Mouse (Mus musculus) lung, adult 18-20 months (tissue): Measurements from ENCODE around the gene Cers6.

Experiments
- DNase-seq, 2 experiments: peaks; one replicate each; pipeline ENCODE4 v3.0.0; 2022; ENCODE audit warnings: mixed read lengths in 2 of 2

Gene Cers6

DNA sequence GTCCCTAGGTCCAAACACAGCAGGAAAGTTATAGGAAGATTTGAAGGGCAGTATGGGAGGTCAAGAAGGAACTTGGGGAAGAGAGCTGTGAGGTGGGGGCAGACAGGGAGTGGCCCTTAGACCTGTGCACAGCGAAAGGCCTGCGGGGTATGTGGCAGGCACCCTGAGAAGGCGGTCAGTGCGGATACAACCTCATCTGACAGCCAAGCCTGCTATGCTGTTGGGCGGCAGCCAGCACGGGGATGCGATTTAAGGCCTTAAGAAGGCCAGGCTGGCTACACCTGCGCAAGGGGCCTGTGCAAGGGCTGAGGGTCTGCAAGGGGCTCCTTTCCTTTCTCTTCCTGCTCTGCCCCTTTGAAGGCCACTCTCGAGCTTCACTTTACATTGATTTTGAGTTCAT lies 63.1 kb downstream of the Cers6 start:
- DNase-seq, result no peak

DNA sequence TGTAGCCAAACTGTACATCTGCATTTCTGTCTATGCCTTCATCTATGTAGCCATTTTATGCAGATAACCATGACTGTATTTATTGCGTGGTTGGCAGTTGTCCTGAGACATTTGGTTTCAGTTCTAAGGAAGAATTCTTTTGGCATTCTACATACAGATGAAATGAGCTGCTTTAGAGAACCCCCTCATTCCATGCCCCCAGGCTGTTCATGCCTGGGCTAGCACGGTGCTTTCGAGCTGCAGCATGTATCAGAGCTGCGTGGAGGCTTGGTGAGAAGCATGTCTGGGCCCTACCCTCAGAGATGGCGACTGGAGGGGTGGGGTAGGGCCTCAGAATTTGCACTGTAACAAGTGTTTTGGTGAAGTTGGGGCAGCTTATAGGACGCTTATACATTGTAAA lies 64.3 kb downstream of the Cers6 start:
- no peak for DNase-seq

DNA sequence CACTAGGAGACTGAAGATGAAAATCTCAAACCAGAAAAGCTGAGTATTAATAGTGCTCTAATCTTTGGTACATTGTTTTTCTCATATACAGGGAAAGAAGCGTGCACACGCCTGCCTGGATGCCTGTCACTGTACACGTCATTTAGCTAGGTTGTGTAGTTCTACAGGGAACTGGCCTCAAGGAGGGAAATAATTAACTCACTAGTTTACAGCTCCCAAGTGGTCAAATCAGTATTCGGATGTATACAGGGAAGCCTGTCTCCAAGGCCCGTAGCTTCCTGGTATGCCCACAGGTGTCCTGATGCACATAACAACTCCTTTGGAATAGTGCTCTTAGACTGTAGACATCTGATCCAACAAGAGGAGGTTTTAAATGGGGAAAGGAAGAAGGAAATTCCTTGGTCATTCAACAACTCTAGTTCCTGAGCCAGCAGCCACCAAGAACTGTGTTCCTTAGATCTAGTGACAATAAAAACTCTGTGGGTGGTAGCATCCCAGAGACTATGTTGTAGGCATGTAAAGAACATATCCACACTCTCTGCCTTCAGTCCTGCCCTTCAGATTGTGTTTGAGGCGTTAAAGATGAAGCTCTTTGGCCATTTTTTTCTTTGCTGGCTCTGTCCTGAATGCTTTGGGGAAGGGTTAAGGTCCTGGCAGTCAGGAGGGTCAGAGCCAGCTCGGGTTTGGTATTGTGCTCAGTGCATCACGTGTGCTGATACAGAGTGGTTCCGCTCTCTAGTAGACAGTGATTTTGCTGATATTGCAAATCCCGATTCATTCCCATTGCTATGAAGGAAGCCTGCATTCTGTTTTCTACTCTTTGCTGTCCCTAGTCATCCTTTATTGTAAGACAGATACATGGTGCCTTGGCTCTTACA lies 65.9 kb downstream of the Cers6 start:
- DNase-seq, result no peak

DNA sequence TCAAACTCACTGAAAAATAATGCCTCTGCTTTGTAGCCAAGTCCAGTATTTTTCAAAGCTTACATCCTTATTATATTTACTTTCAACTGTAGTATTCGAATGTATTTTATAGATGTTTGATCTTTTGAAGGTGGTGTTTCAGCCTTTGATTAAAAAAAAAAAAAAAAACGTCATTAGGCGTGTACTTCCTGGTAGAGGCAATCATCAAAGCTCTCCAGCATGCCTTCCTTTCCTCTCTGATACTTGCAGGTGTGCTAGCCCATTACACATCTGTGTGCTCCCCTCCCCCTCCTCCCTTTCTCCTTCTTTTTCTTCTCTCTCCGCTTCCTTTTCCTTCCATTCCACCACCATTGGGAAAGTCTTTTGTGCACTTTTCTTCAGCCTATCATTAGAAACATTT lies 71.0 kb downstream of the Cers6 start:
- DNase-seq, result no peak

DNA sequence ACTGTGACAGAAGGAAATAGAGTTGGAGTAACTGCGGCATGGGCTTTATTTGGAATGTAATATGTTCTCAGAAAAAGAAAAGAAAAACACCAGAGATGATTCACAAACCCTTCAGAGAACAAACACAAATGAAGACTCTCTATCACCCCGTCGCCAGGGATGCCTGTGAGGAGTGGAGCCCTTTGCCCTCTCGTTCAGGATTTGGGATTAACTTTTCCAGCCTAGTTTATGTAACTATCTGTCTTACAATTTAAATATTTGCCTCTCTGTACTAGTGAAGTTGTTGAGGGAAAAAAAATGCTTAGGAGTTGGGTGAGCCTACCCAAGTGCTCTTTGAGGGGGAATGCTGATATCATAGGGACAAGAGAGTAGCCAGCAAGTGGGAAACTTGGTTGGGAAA lies 71.4 kb downstream of the Cers6 start:
- DNase-seq, result no peak

DNA sequence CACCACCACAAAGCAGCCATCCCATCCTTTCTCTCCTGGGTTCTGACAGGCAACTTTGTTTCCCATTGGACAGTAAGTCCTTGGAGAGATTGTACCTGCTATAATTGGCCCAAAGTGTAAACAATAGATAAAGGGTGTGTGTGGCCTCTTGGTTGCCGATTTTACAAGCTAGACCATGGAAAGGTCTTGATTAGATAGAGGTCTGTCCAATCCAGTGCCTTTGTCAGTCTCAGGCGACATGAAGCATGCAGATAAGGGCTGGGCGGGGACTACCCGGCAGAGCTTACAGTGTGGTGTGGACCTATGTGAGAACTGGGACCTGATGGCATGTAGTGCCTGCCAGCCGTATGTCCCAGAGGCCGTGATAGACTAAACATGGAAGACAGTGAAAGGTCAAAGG lies 73.4 kb downstream of the Cers6 start:
- no peak for DNase-seq

DNA sequence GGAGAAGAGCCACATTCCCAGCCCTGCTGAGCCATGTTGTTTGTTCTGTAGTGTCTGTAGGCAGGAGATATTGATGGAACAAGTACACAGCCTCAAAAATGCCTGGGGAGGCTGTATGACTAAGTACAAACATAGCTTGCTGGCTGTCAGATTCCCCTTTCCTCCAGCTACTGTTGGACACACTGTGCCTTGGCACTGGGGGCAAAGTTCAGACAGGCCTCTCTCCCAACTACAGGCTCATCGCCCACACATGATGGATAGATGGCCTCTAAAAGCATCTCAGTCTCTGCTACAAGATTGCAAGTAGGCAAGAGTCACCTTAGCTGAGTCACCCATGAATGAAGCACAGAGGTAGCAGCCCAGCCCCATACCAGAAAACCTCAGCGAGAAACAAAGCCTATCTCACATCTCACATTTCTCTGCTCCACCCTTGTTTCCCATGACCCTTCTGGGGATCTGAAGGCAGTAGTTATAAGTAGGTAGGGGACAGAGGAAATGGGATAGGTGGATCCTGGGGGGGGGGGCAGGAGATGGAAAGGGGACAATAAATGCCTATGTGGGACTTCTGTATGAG lies 74.6 kb downstream of the Cers6 start:
- no peak for DNase-seq

DNA sequence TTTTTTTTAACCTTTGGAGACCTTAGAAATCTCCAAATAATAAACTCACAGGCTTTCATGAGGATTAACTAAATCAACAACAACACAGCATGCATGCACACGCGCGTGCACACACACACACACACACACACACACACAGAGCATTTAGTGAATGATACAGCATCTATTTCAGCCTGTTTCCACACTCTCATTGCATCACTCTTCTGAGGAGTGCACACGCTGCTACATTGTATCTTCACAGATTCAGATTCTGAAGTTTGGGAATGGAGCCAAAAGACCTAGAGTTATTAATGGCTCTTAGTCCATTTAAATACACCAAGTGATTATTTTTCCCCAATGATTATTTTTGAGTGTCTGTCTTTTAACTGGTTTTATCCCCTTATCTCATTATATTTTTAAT lies 75.5 kb downstream of the Cers6 start:
- DNase-seq, result no peak

DNA sequence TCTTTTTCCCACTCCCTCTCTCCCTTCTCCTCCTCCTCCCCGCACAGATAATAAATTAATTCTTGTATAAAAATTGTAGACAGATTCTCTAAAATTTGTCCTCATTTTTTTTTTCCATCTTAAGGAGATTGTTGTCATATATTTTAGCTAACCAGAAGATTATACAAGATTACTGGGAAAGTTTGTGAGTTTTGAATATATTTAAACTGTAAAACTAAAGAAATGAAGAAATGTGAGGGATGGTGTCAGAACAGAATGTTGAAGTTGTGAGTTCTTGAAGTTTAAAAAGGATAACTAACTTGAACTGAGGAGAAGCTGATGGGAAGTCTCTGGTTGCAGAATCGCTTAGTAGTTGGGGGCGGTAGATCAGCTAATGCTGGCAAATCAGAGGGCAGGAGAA lies 76.6 kb downstream of the Cers6 start:
- DNase-seq, result no peak

DNA sequence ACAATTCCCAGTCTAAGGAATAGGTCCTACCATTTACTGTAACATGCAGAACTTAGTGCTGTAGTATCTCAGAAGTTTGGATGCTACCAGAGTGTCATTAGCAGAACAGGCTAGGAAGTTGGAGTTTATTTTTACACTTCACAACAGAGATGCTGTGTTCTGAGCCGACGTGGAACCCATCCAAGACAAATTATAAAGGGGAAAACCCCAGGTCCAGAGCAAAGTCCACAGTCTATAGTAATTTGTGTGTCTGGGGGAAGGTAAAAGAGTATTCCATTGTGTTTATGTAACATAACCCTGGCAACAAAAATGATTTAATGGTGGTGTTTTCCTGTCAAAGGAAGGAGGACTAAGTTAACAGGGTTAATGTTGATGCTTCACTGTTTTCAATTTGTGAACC lies 83.7 kb downstream of the Cers6 start:
- no peak for DNase-seq

DNA sequence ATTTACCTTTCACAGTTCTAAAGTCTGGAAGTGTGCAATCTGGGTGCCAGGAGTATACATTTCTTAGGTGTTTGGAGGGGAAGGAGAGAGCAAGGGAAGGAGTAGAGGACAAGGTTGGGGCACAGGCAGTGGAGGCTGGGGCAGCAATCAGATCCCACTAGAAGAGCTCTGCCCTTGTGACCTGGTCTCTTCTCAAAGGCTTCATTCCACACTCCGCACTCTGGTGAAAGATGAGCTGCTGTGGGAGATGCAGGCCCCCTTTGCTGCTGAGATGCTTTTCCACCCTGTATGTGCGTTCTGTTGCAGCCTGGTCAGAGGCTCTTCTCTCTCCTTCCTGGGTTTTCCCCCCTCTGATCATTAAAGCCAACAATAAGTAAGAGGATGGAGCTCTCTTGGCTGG lies 84.7 kb downstream of the Cers6 start:
- DNase-seq, result no peak

DNA sequence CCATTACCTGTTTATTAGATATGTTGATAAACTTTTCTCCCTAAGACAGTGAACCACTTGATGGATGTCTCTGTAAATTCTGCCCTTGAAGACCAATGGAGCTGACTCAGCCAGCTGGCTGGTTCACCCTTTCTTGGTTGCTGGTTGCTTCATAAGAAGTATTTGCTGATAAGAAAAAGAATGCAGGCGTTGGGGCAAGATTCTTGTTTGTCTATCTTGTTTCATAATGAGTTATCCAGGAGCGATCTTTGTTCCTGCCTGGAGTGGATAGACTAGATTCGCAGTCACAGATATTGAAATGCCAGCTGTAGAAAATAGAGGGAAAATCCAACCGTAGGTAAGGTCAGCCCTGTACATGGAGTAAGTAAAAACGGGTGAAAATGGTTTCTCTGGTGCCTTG lies 85.6 kb downstream of the Cers6 start:
- no peak for DNase-seq

DNA sequence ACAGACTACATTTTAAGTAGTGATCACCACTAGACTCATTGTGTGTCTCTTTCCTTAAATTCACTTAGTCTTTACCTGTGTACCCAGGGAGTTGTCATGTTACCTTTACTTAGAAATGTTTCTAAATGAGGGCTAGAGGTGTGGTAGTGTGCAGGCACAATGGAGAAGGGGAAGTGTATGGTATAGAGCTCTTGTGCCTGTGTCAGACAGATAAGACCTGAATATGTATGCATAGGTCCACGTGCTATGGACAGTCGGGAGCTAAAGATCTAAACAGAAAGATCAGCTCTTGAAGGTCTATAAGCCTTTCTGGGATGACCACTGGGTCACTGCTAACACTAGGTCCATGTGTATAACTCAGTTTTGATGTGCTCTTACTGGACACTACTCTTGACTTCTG lies 87.9 kb downstream of the Cers6 start:
- no peak for DNase-seq

DNA sequence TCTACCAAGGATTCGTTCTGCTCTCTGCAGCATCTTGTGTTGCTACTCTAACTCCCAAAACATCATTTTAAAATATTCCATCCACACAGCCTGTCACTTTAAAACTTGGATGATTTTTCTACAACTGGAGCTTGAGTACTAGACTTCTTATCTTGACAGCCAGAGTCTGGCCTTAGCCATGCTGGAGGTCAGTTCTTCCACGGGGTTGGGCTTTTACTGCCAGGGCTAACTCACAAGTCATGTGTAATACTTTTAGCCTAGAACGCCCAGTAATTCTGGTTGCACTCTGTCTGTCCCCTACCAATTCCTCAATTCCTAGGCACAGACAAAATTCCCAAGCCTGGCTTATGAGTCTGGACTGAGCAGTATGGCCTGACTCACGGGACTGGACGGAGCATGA lies 88.5 kb downstream of the Cers6 start:
- no peak for DNase-seq

DNA sequence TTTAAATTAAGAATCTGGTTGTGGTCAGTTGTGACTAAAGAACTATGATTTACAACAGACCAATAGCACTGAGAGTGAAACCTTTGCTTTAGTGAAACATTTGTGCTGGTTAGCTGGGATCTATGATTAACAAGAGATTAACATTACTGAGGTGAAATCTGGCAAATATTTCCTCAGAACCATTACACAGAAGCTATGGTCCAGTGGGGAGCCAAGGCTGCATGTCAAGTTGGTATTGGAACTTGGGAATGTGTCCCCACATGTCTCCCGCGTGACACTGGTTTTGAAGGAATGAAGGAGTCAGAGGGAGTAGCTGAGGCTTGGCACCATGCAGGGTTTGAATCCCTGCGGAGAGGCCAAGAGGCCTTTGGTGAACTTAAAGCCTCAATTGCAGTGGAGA lies 90.5 kb downstream of the Cers6 start:
- no peak for DNase-seq

DNA sequence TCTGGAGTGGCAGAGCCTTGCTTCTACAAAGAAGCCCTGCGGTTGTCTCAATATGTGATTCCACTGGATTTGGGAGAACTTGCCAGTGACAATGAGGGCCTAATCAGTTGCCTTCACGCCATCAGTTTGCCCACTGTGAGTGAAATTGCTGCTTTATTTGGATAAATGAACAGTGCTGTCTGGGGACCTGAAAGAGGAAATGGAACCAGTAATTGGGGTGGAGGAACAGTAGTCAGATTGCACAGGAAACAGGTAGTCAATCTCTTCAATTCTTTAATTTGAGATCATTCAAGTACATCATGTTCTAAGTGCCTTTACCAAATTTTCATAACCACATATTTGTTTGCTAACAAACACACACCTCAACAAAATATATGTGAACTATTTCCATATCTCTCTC lies 92.4 kb downstream of the Cers6 start:
- no peak for DNase-seq

DNA sequence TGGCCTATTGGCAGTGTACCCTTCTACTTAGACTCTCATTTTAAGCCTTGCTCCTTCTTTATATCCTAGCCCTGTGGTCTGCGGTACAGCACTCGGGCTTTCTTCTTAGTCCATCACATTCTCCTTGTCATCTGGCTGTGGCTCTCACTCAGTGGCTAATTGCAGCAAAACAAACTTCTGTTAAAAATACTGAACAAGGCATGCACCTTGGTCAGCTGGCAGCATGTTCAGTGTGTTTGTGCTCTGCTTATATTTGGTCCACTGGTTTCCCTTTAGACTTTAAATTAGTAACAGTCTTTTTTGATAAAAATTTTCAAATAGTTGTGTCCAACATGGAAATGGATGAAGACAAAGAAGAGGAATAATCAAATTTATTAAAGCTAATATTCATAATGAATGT lies 94.3 kb downstream of the Cers6 start:
- DNase-seq, result no peak

DNA sequence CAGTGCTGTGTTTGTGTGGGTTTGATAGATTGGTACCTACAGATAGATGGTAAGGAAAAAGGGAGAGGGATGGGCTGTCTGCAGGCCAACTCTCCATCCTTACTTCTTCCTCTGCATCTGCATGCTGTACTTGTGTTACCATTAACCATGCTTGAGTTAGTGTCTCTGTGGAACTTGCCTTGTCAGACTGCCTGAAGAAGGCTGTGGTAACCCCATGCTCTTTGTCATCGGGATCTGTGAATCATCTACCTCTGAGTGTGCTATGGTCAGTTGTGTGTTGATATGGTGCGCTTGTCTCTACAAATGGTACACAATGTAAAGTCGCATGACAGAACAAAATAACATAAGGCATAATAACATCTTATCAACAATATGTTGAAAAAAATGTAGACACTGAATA lies 94.9 kb downstream of the Cers6 start:
- DNase-seq, result no peak

DNA sequence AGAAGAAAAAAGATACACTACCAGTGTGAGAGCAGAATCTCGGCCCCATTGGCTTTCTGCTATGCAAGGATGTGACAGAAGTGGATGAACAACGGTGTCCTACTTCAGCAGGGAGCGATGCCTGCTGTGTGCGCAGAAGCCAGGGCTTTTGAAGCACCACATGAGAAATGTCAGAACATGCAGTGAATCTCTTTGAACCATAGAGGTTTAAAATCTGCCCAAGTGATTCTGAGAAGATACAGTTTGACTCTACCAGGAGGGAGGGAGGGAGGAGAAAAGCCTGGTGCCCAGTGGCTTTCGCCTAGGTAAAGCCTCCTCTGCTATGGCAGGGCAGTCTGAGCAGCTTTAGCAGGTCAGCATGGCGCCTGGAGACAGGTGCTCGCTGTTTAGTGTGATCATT lies 96.6 kb downstream of the Cers6 start:
- no peak for DNase-seq

DNA sequence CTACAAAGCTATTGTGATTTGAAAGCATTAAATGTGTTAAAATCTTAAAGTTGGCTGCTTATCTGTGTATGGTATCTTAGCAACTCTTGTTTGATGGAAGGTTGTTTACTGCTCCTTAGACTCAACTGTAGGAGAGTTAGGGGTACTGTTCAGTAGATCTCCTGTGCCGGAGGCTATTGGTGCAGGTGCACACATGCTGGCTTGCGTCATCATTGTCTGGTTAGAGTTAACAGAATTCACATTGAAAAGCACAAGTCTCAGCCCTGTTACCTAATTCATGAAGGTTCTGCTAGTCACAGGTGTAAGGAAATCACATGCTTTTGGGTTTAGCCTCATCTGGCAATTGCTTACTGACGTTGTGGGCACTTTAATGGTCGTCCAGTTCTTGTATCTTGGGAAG lies 98.3 kb downstream of the Cers6 start:
- no peak for DNase-seq

DNA sequence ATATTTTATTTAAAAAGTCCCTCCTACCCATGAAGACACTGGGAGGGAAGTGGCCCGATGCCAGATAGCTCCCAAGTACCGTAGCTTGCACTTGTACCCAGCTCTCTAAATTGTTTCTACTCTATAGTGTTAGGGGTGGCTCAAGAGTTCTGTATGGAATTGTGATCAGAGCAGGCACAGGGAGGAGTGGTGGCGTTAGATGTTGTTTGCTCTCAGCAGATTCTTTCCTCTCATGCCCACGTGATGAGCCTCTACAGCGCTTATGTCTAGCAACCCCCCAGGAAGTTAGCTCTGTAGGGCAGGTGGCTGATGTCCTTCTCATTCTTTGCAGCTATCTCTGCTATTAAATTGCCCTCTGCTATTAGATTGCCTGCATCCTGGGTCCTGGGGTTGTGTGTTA lies 98.8 kb downstream of the Cers6 start:
- DNase-seq, result no peak

DNA sequence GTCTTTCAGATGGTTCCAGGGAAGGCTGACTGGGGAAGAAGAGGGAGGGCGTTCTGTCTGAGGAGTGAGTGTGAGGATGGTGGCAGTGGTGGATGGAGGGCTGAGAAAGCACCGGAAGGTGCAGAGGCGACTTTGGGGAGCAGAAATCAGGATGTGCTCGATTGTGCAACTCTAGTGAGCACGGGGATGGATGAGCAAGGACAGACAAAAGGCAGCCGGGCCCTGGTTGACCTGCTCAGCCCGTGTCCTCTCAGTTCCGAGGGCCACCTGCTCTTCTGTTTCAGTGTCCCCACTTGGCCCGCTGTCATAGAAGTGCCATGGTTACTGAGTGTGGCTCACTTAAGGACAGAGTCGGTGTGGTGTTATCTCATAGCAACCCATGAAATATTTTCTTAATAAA lies 99.4 kb downstream of the Cers6 start:
- DNase-seq, result no peak

DNA sequence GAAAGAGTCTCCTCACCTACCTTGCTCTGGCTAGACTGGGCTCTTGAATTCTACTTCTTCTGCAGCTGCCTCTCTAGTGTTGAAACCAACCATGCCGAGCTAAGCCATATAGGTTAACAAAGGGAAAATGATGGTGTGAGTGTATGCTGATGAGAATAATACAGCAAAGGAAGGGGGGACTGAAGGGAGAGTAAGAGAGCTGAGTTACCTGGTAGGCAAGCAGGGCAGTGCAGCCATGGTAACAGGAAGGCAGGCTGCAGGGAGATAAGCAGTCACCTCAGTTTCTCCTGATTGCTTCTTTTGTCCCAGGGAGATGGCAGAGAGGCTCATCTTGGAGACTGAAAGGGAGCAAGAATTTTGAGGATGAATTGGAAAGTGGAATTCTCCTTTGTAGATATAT lies 105.1 kb downstream of the Cers6 start:
- DNase-seq, result no peak

DNA sequence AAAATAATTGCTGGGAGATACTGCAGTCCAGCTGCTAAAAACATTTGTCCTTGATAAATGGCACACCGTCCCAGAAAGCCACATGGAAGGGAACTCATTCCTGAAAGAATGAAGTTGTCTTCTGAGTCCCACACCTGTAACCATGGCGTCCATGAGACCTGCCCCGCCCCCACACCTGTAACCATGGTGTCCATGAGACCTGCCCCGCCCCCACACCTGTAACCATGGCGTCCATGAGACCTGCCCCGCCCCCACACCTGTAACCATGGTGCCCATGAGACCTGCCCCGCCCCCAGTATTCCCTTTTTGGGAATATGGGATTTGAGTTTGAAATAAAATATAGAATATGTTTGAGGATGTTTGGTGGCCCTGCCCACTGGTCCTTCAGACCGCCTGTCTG lies 106.8 kb downstream of the Cers6 start:
- no peak for DNase-seq

DNA sequence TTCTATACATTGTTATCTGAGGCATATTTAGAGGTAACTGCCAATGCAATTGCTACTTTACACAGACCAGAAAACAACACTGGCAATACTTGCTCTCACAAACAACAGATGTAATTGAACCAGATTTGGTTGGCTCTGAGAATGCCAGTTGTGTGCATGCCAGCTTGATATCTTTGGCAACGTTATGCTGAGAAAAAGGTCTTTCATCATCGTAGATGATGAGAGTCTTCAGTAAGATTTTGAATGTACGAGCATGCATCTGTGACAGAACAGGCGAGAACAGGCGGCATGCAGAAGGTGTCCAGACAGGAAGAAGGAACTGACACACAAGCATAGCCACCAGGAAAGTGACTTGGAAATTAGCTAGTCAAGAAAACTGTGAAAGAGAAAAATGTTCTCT lies 110.6 kb downstream of the Cers6 start:
- DNase-seq, result no peak
